Mouse (Mus musculus) intestine, embryonic 16.5 days (tissue): ENCODE results near the gene Rhox3h. TPM values are rescaled to one million over a fixed set of nuclear protein-coding genes. Genes with fewer than 3 reads are reported as not detected.
"Not testable (repeated sequence)": the region's sequence is repeated elsewhere in the genome, so short reads cannot be mapped to it uniquely, and the experiment has no call there.

Experiments used
- ATAC-seq: fragments of 200-750 bp; cut with Nextera tagmentation; 2 replicates; pipeline ENCODE4 v1.8.0; 2017; ENCODE audit warnings: moderate TSS enrichment, moderate library complexity
- H3K27ac ChIP-seq: fragments of 300-500 bp; sonication (generic); 2 replicates; pipeline ENCODE4 v1.5.1; 2014; ENCODE audit warnings: mild to moderate bottlenecking, low read length
- H3K27me3 ChIP-seq: fragments of 300-500 bp; sonication (generic); replicated peaks from 2 replicates; pipeline ENCODE4 v1.6.1; 2014; ENCODE audit warnings: low read length, control low read depth, mixed read lengths; ENCODE audit not compliant: control insufficient read depth, insufficient read depth
- H3K36me3 ChIP-seq: fragments of 300-500 bp; sonication (generic); 2 replicates; pipeline ENCODE4 v1.6.1; 2014; ENCODE audit warnings: low read length, control low read depth; ENCODE audit not compliant: control insufficient read depth, insufficient read depth
- H3K4me1 ChIP-seq: fragments of 300-500 bp; sonication (generic); 2 replicates; pipeline ENCODE4 v1.6.1; 2014; ENCODE audit warnings: low read length, control low read depth, mixed read lengths; ENCODE audit not compliant: control insufficient read depth, insufficient read depth
- H3K4me2 ChIP-seq: fragments of 300-500 bp; sonication (generic); 2 replicates; pipeline ENCODE4 v1.6.1; 2014; ENCODE audit warnings: low read depth, low read length, control low read depth
- H3K4me3 ChIP-seq: fragments of 300-500 bp; sonication (generic); 2 replicates; pipeline ENCODE4 v1.5.1; 2014; ENCODE audit warnings: mild to moderate bottlenecking, low read length
- H3K9ac ChIP-seq: fragments of 300-500 bp; sonication (generic); 2 replicates; pipeline ENCODE4 v1.6.1; 2014; ENCODE audit warnings: low read depth, low read length
- H3K9me3 ChIP-seq: fragments of 300-500 bp; sonication (generic); 2 replicates; pipeline ENCODE4 v1.6.1; 2016; ENCODE audit warnings: low read length, control low read depth; ENCODE audit not compliant: control insufficient read depth
- WGBS: fragments of 180-500 bp; shearing (Covaris S2); extraction: QIAGEN DNeasy Blood & Tissue Kit; methylation state at CpG from one replicate; pipeline ENCODE4 v1.1.7; 2014; 5-methylcytosine and 5-hydroxymethylcytosine counted together
- polyA plus RNA-seq: library from polyadenylated mRNA; unstranded; fragments of >200 nt; fragmentation: Nextera tagmentation; extraction: Ambion mirVana; gene quantifications from 2 replicates; pipeline ENCODE4 v1.2.1, GENCODE M21; 2015

Rhox3h gene
- not detected in 2 replicates for polyA plus RNA-seq

- H3K36me3 ChIP-seq, H3K27me3 ChIP-seq, ATAC-seq, H3K27ac ChIP-seq, H3K4me2 ChIP-seq, H3K4me3 ChIP-seq, H3K4me1 ChIP-seq, H3K9ac ChIP-seq, H3K9me3 ChIP-seq: not testable (repeated sequence)
- WGBS = 78% methylated on average over 1 of the region's 3 CpGs
Measured at GRCm38 (mm10) chrX:37668664-37669063, at the start of gene Rhox3h. TSS of gene Rhox3h (minus strand) at chrX:37668764.

- WGBS = 61% methylated on average over 3 of the region's 3 CpGs
- Histone ChIP-seq H3K9ac (no peak overlapping the region), H3K9me3 (no peaks in the 10 kb centered on the region), H3K36me3 (no peaks in the 10 kb centered on the region), H3K4me1 (no peaks in the 10 kb centered on the region), H3K27me3 (no peaks in the 10 kb centered on the region), H3K4me3 (no peak overlapping the region), H3K27ac (no peak overlapping the region), H3K4me2 (no peak overlapping the region)
- peak; percentile 31; the same call in 1 of the 2 replicates for ATAC-seq
Measured at GRCm38 (mm10) chrX:37701821-37702387, 33.3 kb upstream of the Rhox3h start.

GRCm38 (mm10) chrX:37692261-37692660 lies 23.7 kb upstream of the Rhox3h start:
- H3K4me3 ChIP-seq = no peak overlapping the region
- no peaks in the 10 kb centered on the region for H3K4me1 ChIP-seq
- no peak overlapping the region for H3K27ac ChIP-seq
- no peaks in the 10 kb centered on the region for H3K27me3 ChIP-seq
- H3K9ac ChIP-seq = no peak overlapping the region
- no peak for ATAC-seq
- H3K4me2 ChIP-seq = no peak overlapping the region
- no peaks in the 10 kb centered on the region for H3K9me3 ChIP-seq
- H3K36me3 ChIP-seq = no peaks in the 10 kb centered on the region
- 78% methylated on average over 2 of the region's 2 CpGs for WGBS

- Histone ChIP-seq H3K4me3 (no peak overlapping the region), H3K4me1 (no peaks in the 10 kb centered on the region), H3K9ac (no peak overlapping the region), H3K36me3 (no peaks in the 10 kb centered on the region), H3K27ac (no peak overlapping the region), H3K27me3 (no peaks in the 10 kb centered on the region), H3K4me2 (no peak overlapping the region), H3K9me3 (no peaks in the 10 kb centered on the region)
- ATAC-seq = no peak
- WGBS = 86% methylated on average over 24 of the region's 24 CpGs
Measured at GRCm38 (mm10) chrX:37683031-37683715, 14.6 kb upstream of the Rhox3h start.

- H3K36me3 ChIP-seq, ATAC-seq, H3K4me3 ChIP-seq, H3K27me3 ChIP-seq, H3K9me3 ChIP-seq, H3K27ac ChIP-seq, H3K4me2 ChIP-seq, H3K9ac ChIP-seq, H3K4me1 ChIP-seq: not testable (repeated sequence)
- WGBS = 88% methylated on average over 8 of the region's 8 CpGs
Measured at GRCm38 (mm10) chrX:37673177-37673576, 4.6 kb upstream of the Rhox3h start, which contains the start of gene Rhox2h. TSS of gene Rhox2h (minus strand) at chrX:37673277.

- not testable (repeated sequence) for H3K27ac ChIP-seq, H3K9me3 ChIP-seq, H3K4me2 ChIP-seq, H3K4me3 ChIP-seq, H3K9ac ChIP-seq, H3K4me1 ChIP-seq, ATAC-seq, H3K27me3 ChIP-seq, H3K36me3 ChIP-seq
- WGBS = 87% methylated on average over 16 of the region's 20 CpGs
Measured at GRCm38 (mm10) chrX:37651227-37651626, 17.3 kb downstream of the Rhox3h start, which contains the start of gene Rhox4g. TSS of gene Rhox4g (minus strand) at chrX:37651327.

- ATAC-seq, H3K9ac ChIP-seq, H3K4me2 ChIP-seq: not testable (repeated sequence)
Measured at GRCm38 (mm10) chrX:37643370-37643769, 25.2 kb downstream of the Rhox3h start, which contains the start of gene Rhox2g. TSS of gene Rhox2g (minus strand) at chrX:37643470.

GRCm38 (mm10) chrX:37628512-37628911 lies 40.1 kb downstream of the Rhox3h start, which contains the start of gene Rhox3g:
TSS of gene Rhox3g (minus strand) at chrX:37628612.
- H3K9ac ChIP-seq, H3K4me1 ChIP-seq, H3K36me3 ChIP-seq, H3K4me2 ChIP-seq, ATAC-seq, H3K4me3 ChIP-seq, H3K27ac ChIP-seq, H3K27me3 ChIP-seq, H3K9me3 ChIP-seq: not testable (repeated sequence)
- 85% methylated on average over 2 of the region's 2 CpGs for WGBS

More at GRCm38 (mm10) chrX:37643370-37643769, 25.2 kb downstream of the Rhox3h start, which contains the start of gene Rhox2g:
- 91% methylated on average over 6 of the region's 6 CpGs for WGBS
- H3K27ac ChIP-seq, H3K4me1 ChIP-seq, H3K4me3 ChIP-seq, H3K9me3 ChIP-seq, H3K27me3 ChIP-seq, H3K36me3 ChIP-seq: not testable (repeated sequence)
